Mouse (Mus musculus) olfactory bulb, adult 2 months (tissue): ENCODE measurements around the gene Clic6.

Experiments used
- CTCF ChIP-seq: fragments of 200-500 bp; IDR thresholded peaks from 2 replicates; pipeline ENCODE4 v1.5.1; 2012; ENCODE audit warnings: low read depth, mild to moderate bottlenecking, low read length, moderate library complexity; ENCODE audit not compliant: insufficient read depth
- POLR2A ChIP-seq: fragments of 200-500 bp; IDR thresholded peaks from 2 replicates; pipeline ENCODE4 v1.6.1; 2012; ENCODE audit warnings: mild to moderate bottlenecking, low read depth, low read length, moderate library complexity; ENCODE audit not compliant: insufficient read depth

DNA sequence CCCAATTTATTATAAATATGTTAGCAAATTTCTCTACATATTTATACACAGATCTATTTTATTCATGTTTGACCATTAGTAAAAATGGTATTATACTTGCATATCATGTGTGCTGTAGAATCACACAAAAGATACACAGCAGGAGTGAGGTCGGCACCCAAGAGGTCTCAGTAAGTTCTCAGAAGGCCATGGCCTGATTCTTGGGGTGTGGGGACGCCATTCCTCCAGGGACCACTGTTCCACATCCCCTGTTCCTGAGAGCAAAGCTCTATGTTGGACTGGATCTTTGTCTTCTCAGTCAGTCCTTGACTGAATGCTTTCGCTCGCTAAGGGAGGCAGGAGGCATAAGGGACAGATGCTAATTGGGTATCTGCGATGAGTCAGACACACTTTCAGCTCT lies at the start of gene Clic6:
- no peak for TF ChIP-seq CTCF
- TF ChIP-seq POLR2A, result no peak
